Mouse (Mus musculus): ENCODE results near the gene Slc9a3r2.
"Not testable (repeated sequence)": the region's sequence is repeated elsewhere in the genome, so short reads cannot be mapped to it uniquely, and the experiment has no call there.

The Slc9a3r2 gene

GRCm38 (mm10) chr17:24667011-24667410 is 16.9 kb upstream of the Slc9a3r2 start:
- not testable (repeated sequence) for DNase-seq (ENCODE audit: low spot score)

GRCm38 (mm10) chr17:24658017-24658758 is 8.1 kb upstream of the Slc9a3r2 start, which contains the start of gene Npw:
Gene Npw, minus strand, starts transcription at chr17:24658457.
- DNase-seq (ENCODE audit: low spot score) = no peak

GRCm38 (mm10) chr17:24654969-24655368 is 4.8 kb upstream of the Slc9a3r2 start:
- no peak for DNase-seq (ENCODE audit: low spot score)

- peak; percentile 67 for DNase-seq (ENCODE audit: low spot score)
These were observed 4.0 kb upstream of the Slc9a3r2 start for GRCm38 (mm10) chr17:24653967-24654710.

- no peak for DNase-seq (ENCODE audit: low spot score)
These were observed 1.7 kb upstream of the Slc9a3r2 start for GRCm38 (mm10) chr17:24651835-24652234.

- no peak for DNase-seq (ENCODE audit: low spot score)
These were observed 639 bp upstream of the Slc9a3r2 start for GRCm38 (mm10) chr17:24650766-24651165.

- DNase-seq (ENCODE audit: low spot score) = no peak
These were observed 502 bp downstream of the Slc9a3r2 start for GRCm38 (mm10) chr17:24649581-24650069.

- DNase-seq (ENCODE audit: low spot score) = no peak
These were observed 1.3 kb downstream of the Slc9a3r2 start for GRCm38 (mm10) chr17:24648731-24649377.

- DNase-seq (ENCODE audit: low spot score) = no peak
These were observed 2.6 kb downstream of the Slc9a3r2 start for GRCm38 (mm10) chr17:24647493-24647892.

GRCm38 (mm10) chr17:24646381-24646780 is 3.7 kb downstream of the Slc9a3r2 start:
- no peak for DNase-seq (ENCODE audit: low spot score)

- no peak for DNase-seq (ENCODE audit: low spot score)
These were observed 4.2 kb downstream of the Slc9a3r2 start for GRCm38 (mm10) chr17:24645916-24646315.

- no peak for DNase-seq (ENCODE audit: low spot score)
These were observed 5.0 kb downstream of the Slc9a3r2 start for GRCm38 (mm10) chr17:24644875-24645721.

- DNase-seq (ENCODE audit: low spot score) = no peak
These were observed 6.0 kb downstream of the Slc9a3r2 start for GRCm38 (mm10) chr17:24644030-24644715.

- DNase-seq (ENCODE audit: low spot score) = no peak
These were observed 7.3 kb downstream of the Slc9a3r2 start for GRCm38 (mm10) chr17:24642791-24643343.

- no peak for DNase-seq (ENCODE audit: low spot score)
These were observed 8.2 kb downstream of the Slc9a3r2 start for GRCm38 (mm10) chr17:24641944-24642343.

GRCm38 (mm10) chr17:24640581-24640980 is 9.5 kb downstream of the Slc9a3r2 start:
- DNase-seq (ENCODE audit: low spot score) = no peak

GRCm38 (mm10) chr17:24640119-24640518 is 10.0 kb downstream of the Slc9a3r2 start:
- no peak for DNase-seq (ENCODE audit: low spot score)

GRCm38 (mm10) chr17:24639571-24639988 is 10.5 kb downstream of the Slc9a3r2 start:
- no peak for DNase-seq (ENCODE audit: low spot score)

- peak; percentile 30 for DNase-seq (ENCODE audit: low spot score)
These were observed 11.3 kb downstream of the Slc9a3r2 start for GRCm38 (mm10) chr17:24638840-24639239.

- DNase-seq (ENCODE audit: low spot score) = no peak
These were observed 11.9 kb downstream of the Slc9a3r2 start for GRCm38 (mm10) chr17:24638214-24638613.
